Mouse (Mus musculus) CH12.LX (cell line): ENCODE results near the gene Rap2b. TPM values are rescaled to one million over a fixed set of nuclear protein-coding genes. Genes with fewer than 3 reads are reported as not detected.

Experiments
- DNase-seq: peaks from one replicate; pipeline ENCODE4 v3.0.0-alpha.2; 2013; ENCODE audit errors: extremely low read depth
- H3K27ac ChIP-seq: 2 replicates; pipeline ENCODE4 v1.5.1; 2012; ENCODE audit warnings: low read depth, mild to moderate bottlenecking, control low read depth, moderate library complexity; ENCODE audit not compliant: insufficient read depth
- H3K27me3 ChIP-seq: replicated peaks from 2 replicates; pipeline ENCODE3; 2012; ENCODE audit warnings: inconsistent platforms
- H3K36me3 ChIP-seq, 2 experiments: replicated peaks in 1 of 2; 2 replicates each; pipeline versions ENCODE3 to v1.6.1; 2012; ENCODE audit warnings: inconsistent platforms in 1 of 2, low read length in 1 of 2, mild to moderate bottlenecking in 1 of 2, mixed read lengths in 1 of 2, moderate library complexity in 1 of 2; ENCODE audit not compliant: control insufficient read depth in 1 of 2, insufficient read depth in 1 of 2
- H3K4me1 ChIP-seq, 2 experiments: 2 replicates each; pipeline ENCODE4 v1.6.1; 2012; ENCODE audit warnings: inconsistent platforms in 1 of 2, moderate library complexity in 1 of 2; ENCODE audit not compliant: insufficient read depth in 2 of 2, control insufficient read depth in 1 of 2
- H3K4me2 ChIP-seq: 2 replicates; pipeline ENCODE4 v1.6.1; 2012; ENCODE audit warnings: low read depth, mild to moderate bottlenecking, control low read depth; ENCODE audit not compliant: poor library complexity, insufficient read depth, severe bottlenecking
- H3K4me3 ChIP-seq, 3 experiments: fragments of 150-350 bp in 1 of 3; sonication (generic) in 1 of 3; replicated peaks in 1 of 3; 2 replicates each; pipeline versions ENCODE3 to v1.5.1; 2011 to 2012; ENCODE audit warnings: low read depth in 2 of 3, low read length in 2 of 3, mild to moderate bottlenecking in 2 of 3, moderate library complexity in 2 of 3, control low read depth in 1 of 3, improper control_type of control experiment in 1 of 3, inconsistent platforms in 1 of 3, mixed read lengths in 1 of 3; ENCODE audit not compliant: poor library complexity in 1 of 3
- H3K79me2 ChIP-seq: replicated peaks from 2 replicates; pipeline ENCODE4 v1.6.1; 2012; ENCODE audit warnings: mild to moderate bottlenecking, moderate library complexity; ENCODE audit not compliant: control insufficient read depth, poor library complexity, insufficient read depth, severe bottlenecking; ENCODE audit errors: extremely low read depth
- H3K9ac ChIP-seq: 2 replicates; pipeline ENCODE4 v1.6.1; 2012; ENCODE audit warnings: low read depth, mild to moderate bottlenecking, control low read depth, moderate library complexity; ENCODE audit not compliant: insufficient read depth
- H3K9me3 ChIP-seq: replicated peaks from 2 replicates; pipeline ENCODE3; 2012; ENCODE audit warnings: low read length, inconsistent platforms, mixed read lengths
- BHLHE40 ChIP-seq: IDR thresholded peaks from 2 replicates; pipeline ENCODE4 v1.6.1; 2011; ENCODE audit warnings: mild to moderate bottlenecking, low read depth, low read length, improper control_type of control experiment
- CHD2 ChIP-seq: IDR thresholded peaks from 2 replicates; pipeline ENCODE4 v1.6.1; 2011; ENCODE audit warnings: low read length, improper control_type of control experiment
- E2F4 ChIP-seq: IDR thresholded peaks from 2 replicates; pipeline ENCODE4 v1.6.1; 2011; ENCODE audit warnings: low read depth, low read length, improper control_type of control experiment; ENCODE audit not compliant: insufficient replicate concordance
- HCFC1 ChIP-seq: IDR thresholded peaks from 2 replicates; pipeline ENCODE4 v1.6.1; 2012; ENCODE audit warnings: low read depth, mild to moderate bottlenecking, inconsistent platforms, low read length, improper control_type of control experiment
- JUN ChIP-seq: IDR thresholded peaks from 2 replicates; pipeline ENCODE4 v1.6.1; 2011; ENCODE audit warnings: low read depth, mild to moderate bottlenecking, low read length, improper control_type of control experiment, moderate library complexity; ENCODE audit not compliant: insufficient read depth
- KAT2A ChIP-seq: IDR thresholded peaks from 2 replicates; pipeline ENCODE4 v1.6.1; 2012; ENCODE audit warnings: low read length, improper control_type of control experiment, inconsistent platforms; ENCODE audit not compliant: insufficient replicate concordance
- MAFK ChIP-seq: IDR thresholded peaks from 2 replicates; pipeline ENCODE4 v1.6.1; 2011; ENCODE audit warnings: low read length, improper control_type of control experiment; ENCODE audit not compliant: insufficient replicate concordance
- MAX ChIP-seq: IDR thresholded peaks from 2 replicates; pipeline ENCODE4 v1.6.1; 2011; ENCODE audit warnings: low read length, improper control_type of control experiment
- MAZ ChIP-seq: IDR thresholded peaks from 2 replicates; pipeline ENCODE4 v1.6.1; 2012; ENCODE audit warnings: low read depth, mild to moderate bottlenecking, inconsistent platforms, low read length, improper control_type of control experiment, moderate library complexity
- MEF2A ChIP-seq: IDR thresholded peaks from 2 replicates; pipeline ENCODE4 v1.6.1; 2014; ENCODE audit warnings: low read depth, mild to moderate bottlenecking, inconsistent platforms, low read length, improper control_type of control experiment, borderline replicate concordance
- NELFE ChIP-seq: IDR thresholded peaks from 2 replicates; pipeline ENCODE4 v1.6.1; 2011; ENCODE audit warnings: low read depth, low read length, improper control_type of control experiment
- NRF1 ChIP-seq: IDR thresholded peaks from 2 replicates; pipeline ENCODE4 v1.6.1; 2014; ENCODE audit warnings: low read depth, mild to moderate bottlenecking, inconsistent platforms, low read length, improper control_type of control experiment, moderate library complexity
- PAX5 ChIP-seq: IDR thresholded peaks from 2 replicates; pipeline ENCODE4 v1.6.1; 2012; ENCODE audit warnings: low read length, inconsistent platforms, mixed read lengths
- RAD21 ChIP-seq: IDR thresholded peaks from 2 replicates; pipeline ENCODE4 v1.6.1; 2011; ENCODE audit warnings: low read depth, mild to moderate bottlenecking, low read length, improper control_type of control experiment, moderate library complexity
- RCOR1 ChIP-seq: conservative IDR thresholded peaks from 2 replicates; pipeline ENCODE4 v1.6.1; 2012; ENCODE audit warnings: low read depth, mild to moderate bottlenecking, inconsistent platforms, low read length, improper control_type of control experiment
- SIN3A ChIP-seq: IDR thresholded peaks from 2 replicates; pipeline ENCODE4 v1.6.1; 2012; ENCODE audit warnings: low read length, improper control_type of control experiment, inconsistent platforms
- SMC3 ChIP-seq: IDR thresholded peaks from 2 replicates; pipeline ENCODE4 v1.6.1; 2011; ENCODE audit warnings: low read depth, low read length, improper control_type of control experiment
- TBP ChIP-seq: conservative IDR thresholded peaks from 2 replicates; pipeline ENCODE4 v1.6.1; 2011; ENCODE audit warnings: low read depth, low read length, improper control_type of control experiment
- UBTF ChIP-seq: IDR thresholded peaks from 2 replicates; pipeline ENCODE4 v1.6.1; 2012; ENCODE audit warnings: low read depth, mild to moderate bottlenecking, inconsistent platforms, low read length, improper control_type of control experiment, moderate library complexity
- USF2 ChIP-seq: conservative IDR thresholded peaks from 2 replicates; pipeline ENCODE4 v1.6.1; 2011; ENCODE audit warnings: low read depth, low read length, improper control_type of control experiment
- ZC3H11A ChIP-seq: IDR thresholded peaks from 2 replicates; pipeline ENCODE4 v1.6.1; 2012; ENCODE audit warnings: low read depth, mild to moderate bottlenecking, inconsistent platforms, low read length, improper control_type of control experiment
- ZMIZ1 ChIP-seq: IDR thresholded peaks from 2 replicates; pipeline ENCODE4 v1.6.1; 2012; ENCODE audit warnings: low read depth, mild to moderate bottlenecking, inconsistent platforms, low read length, improper control_type of control experiment
- dilution Hi-C: fragments of 300-500 bp; cut with MboI; formaldehyde crosslinking; loops from 2 replicates; pipeline ENCODE4 v1.14.3; 2020; ENCODE audit warnings: low sequenced_read_pairs; ENCODE audit not compliant: extremely low pct_unique_long_range_greater_than_20kb, extremely low pct_ligation_motif_present
- in situ Hi-C: fragments of 300-500 bp; cut with MboI; formaldehyde crosslinking; loops from 3 replicates; pipeline ENCODE4 v1.14.3; 2019; ENCODE audit warnings: low sequenced_read_pairs, low pct_ligation_motif_present, low pct_unique_long_range_greater_than_20kb, mixed read lengths
- polyA plus RNA-seq: library from polyadenylated mRNA; unstranded; fragments of >175 nt; gene quantifications from 2 replicates; pipeline ENCODE4 v1.2.1, GENCODE M21; 2012; ENCODE audit warnings: low read depth; ENCODE audit not compliant: insufficient read length
- total RNA-seq, 2 experiments: library from RNA; depleted of rRNA; stranded (reverse); fragments of 300-350 nt in 1 of 2; fragments of >200 nt in 1 of 2; gene quantifications; 2 replicates each; pipeline ENCODE4 v1.2.3; 2012 to 2014

Gene Rap2b
- total RNA-seq (2012; rRNA removed) (not detected in 2 replicates), total RNA-seq (2014; rRNA removed) (not detected in 2 replicates), polyA plus RNA-seq (not detected in 2 replicates)

DNA sequence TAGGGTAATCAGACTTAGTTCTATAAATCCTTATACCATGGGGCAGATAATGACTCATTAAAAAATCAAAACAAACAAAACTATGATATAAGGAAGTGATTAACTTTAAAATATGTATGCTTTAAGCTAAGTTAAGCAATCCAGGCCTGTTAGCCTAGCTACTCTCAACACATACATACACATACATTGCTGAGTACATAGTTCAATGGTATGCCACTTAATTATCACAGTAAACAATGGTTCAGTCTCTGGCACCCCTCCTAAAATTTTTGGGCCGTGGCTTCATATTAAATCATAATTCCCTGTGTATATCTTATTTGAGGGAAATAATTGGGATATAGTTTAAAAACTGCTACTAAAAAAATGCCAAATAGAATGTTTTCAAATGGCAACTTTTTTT is at the start of gene Rap2b:
Gene Rap2b, plus strand, starts transcription at position 301 of the 400 bp plus-strand sequence.
- Histone ChIP-seq H3K9ac (no peak within 1 kb of the TSS), H3K27ac (no peak within 1 kb of the TSS), H3K36me3 (no peaks in the 10 kb centered on the region), H3K9me3 (peaks cover 52% of the 10 kb centered on the region), H3K79me2 (no peaks in the 10 kb centered on the region), H3K4me3 (no peak within 1 kb of the TSS), H3K4me1 (no peaks in the 10 kb centered on the region), H3K4me2 (no peak within 1 kb of the TSS), H3K27me3 (no peaks in the 10 kb centered on the region)
- dilution Hi-C loops, result no loop called here
- DNase-seq, result no peak
- in situ Hi-C loops, result no loop called here
- TF ChIP-seq NRF1, result no peak
- TF ChIP-seq ZC3H11A, result no peak
- no peak for TF ChIP-seq MAZ
- TF ChIP-seq RAD21, result no peak
- no peak for TF ChIP-seq CHD2
- TF ChIP-seq RCOR1, result no peak

DNA sequence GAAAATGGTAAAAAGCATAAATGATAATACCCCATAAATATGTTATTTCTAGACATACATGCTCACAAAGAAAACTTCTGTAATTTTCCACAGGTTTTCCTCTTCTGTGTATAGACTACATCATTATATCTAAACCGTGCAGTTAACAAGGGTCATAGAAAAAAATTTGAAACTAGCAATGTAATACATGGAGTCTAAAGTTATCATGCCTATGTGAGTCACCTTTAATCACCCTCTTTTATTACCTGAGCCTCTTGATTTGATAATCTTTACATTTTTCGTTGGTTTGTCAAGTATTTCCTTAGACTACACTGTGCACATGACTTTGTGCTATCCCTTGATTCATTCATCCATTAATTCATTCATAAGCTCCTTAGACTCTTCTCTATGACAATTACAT is 46.4 kb upstream of the Rap2b start:
- H3K4me3 ChIP-seq, result no peak overlapping the region
- dilution Hi-C loops (no loop called here), in situ Hi-C loops (no loop called here)
- no peak for DNase-seq
- no peaks in the 10 kb centered on the region for H3K36me3 ChIP-seq
- no peak overlapping the region for H3K27ac ChIP-seq
- TF ChIP-seq E2F4 (no peak), SIN3A (no peak), JUN (no peak), USF2 (no peak), CHD2 (no peak), NELFE (no peak), UBTF (no peak), MEF2A (no peak), KAT2A (no peak), BHLHE40 (no peak), MAZ (no peak), PAX5 (no peak), HCFC1 (no peak), TBP (no peak), MAFK (no peak), SMC3 (no peak), MAX (no peak), ZMIZ1 (no peak)
- no peak overlapping the region for H3K9ac ChIP-seq
- peaks cover 17% of the 10 kb centered on the region for H3K9me3 ChIP-seq
- H3K27me3 ChIP-seq, result no peaks in the 10 kb centered on the region
- H3K4me1 ChIP-seq, result no peaks in the 10 kb centered on the region
- no peaks in the 10 kb centered on the region for H3K79me2 ChIP-seq
- H3K4me2 ChIP-seq, result no peak overlapping the region
